ENCODE assay signal across 8 mouse cellular contexts in the genomic region with DNA sequence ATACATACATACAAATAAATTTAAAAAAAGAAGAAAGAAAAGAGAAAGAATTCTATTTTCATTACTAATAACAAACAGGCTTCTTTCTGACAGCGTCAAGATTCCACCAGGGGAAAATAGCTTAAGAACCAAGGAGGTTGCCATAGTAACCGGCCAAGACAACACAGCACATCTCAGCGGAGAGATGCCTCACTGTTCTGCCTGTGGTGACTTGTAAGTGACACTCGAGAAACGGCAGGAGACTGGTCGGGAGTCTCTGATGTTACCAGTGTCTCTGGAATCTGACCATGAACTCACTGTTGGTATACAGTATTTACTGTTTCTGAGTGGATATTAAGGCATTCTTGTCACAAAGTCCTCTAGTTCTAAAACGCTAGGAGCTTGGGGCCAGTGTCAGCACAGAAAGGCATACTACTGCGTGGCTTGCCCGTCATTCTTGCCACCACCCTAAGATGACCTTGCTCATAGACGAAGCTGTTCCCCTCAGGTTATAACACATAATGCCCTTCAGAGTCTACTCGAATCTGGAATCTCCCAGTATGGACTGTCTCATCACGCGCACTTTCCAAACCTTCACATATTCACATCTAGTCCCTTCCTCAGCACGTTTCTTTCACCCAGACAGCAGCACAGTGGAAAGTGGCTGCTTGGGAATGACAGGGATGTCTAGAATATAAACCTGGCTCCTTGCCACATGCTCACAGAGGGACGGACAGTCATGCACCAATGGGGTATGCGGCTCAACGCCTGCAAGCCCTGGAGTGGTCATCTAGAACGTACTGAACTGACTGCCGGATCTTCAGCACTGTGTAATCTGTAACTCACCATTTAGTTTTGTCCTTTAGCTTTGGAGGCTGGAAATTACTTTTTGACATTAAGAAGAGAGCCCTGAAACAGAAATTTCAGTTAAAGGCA. TPM values are rescaled to one million over a fixed set of nuclear protein-coding genes. Genes with fewer than 3 reads are reported as not detected.
DNase-seq lines count a peak whose midpoint lies in the region; ATAC-seq lines count a peak whose summit lies in the region.
"Had no signal": no experiment of that assay in that cellular context is flagged by ENCODE, and none has a peak within 500 bp of the region (broad histone marks: within the 10 kb centered on the region; RNA-seq: fewer than 3 reads in every experiment).

No protein-coding gene starts in this region.

- peaks cover 42% of the 10 kb centered on the region for H3K36me3 ChIP-seq in lung, embryonic 15.5 days
- peaks cover 51% of the 10 kb centered on the region for H3K36me3 ChIP-seq in embryonic facial prominence, embryonic 12.5 days
- H3K36me3 ChIP-seq in hindbrain, embryonic 14.5 days (replicated peaks; ENCODE audit: control insufficient read depth, insufficient read depth), result peaks cover 71% of the 10 kb centered on the region

- no peak overlapping the region for H3K27ac ChIP-seq in lung, embryonic 15.5 days
- peak overlapping the region; percentile 31; the same call in 1 of the 2 replicates for H3K27ac ChIP-seq in embryonic facial prominence, embryonic 12.5 days
- H3K27ac ChIP-seq in hindbrain, embryonic 14.5 days, result peak overlapping the region; percentile 67; the same call in 1 of the 2 replicates
- H3K27ac ChIP-seq: liver, embryonic 13.5 days had no signal

- 63% methylated on average over 19 of the region's 19 CpGs for WGBS in lung, embryonic 15.5 days
- WGBS in embryonic facial prominence, embryonic 12.5 days, result 71% methylated on average over 19 of the region's 19 CpGs
- WGBS in hindbrain, embryonic 14.5 days, result 48% methylated on average over 19 of the region's 19 CpGs

- peak; percentile 42; the same call in 1 of the 2 replicates for ATAC-seq in lung, embryonic 15.5 days (ENCODE audit: borderline replicate concordance, extremely low read depth, low FRiP score, low TSS enrichment)
- no peak for ATAC-seq in embryonic facial prominence, embryonic 12.5 days (ENCODE audit: insufficient number of reproducible peaks, insufficient read depth, low FRiP score, low TSS enrichment)
- ATAC-seq in hindbrain, embryonic 14.5 days (ENCODE audit: low FRiP score), result peak; percentile 68; the same call in 1 of the 2 replicates

- no peaks in the 10 kb centered on the region for H3K4me1 ChIP-seq in lung, embryonic 15.5 days
- H3K4me1 ChIP-seq in embryonic facial prominence, embryonic 12.5 days, result no peaks in the 10 kb centered on the region
- H3K4me1 ChIP-seq in hindbrain, embryonic 14.5 days (replicated peaks; ENCODE audit: control insufficient read depth, insufficient read depth, low read length), result peaks cover 14% of the 10 kb centered on the region; the same call in 1 of the 2 replicates

- H3K4me3 ChIP-seq in lung, embryonic 15.5 days, result no peak overlapping the region
- no peak overlapping the region for H3K4me3 ChIP-seq in embryonic facial prominence, embryonic 12.5 days
- H3K4me3 ChIP-seq in hindbrain, embryonic 14.5 days (replicated peaks; ENCODE audit: low read length), result no peak overlapping the region
- H3K4me3 ChIP-seq: liver, embryonic 13.5 days had no signal

- H3K4me2 ChIP-seq in lung, embryonic 15.5 days, result no peak overlapping the region
- no peak overlapping the region for H3K4me2 ChIP-seq in embryonic facial prominence, embryonic 12.5 days (replicated peaks)
- no peak overlapping the region for H3K4me2 ChIP-seq in hindbrain, embryonic 14.5 days (replicated peaks)
- H3K4me2 ChIP-seq: liver, embryonic 13.5 days had no signal

- no peaks in the 10 kb centered on the region for H3K27me3 ChIP-seq in lung, embryonic 15.5 days
- no peaks in the 10 kb centered on the region for H3K27me3 ChIP-seq in embryonic facial prominence, embryonic 12.5 days
- H3K27me3 ChIP-seq in hindbrain, embryonic 14.5 days (ENCODE audit: control insufficient read depth, insufficient read depth, low read length), result no peaks in the 10 kb centered on the region
- H3K27me3 ChIP-seq: liver, embryonic 13.5 days had no signal

- no peak for DNase-seq in lung, postnatal 4 days
- peak; percentile 77 for DNase-seq in hindbrain, embryonic 14.5 days (ENCODE audit: low spot score)
- peak; percentile 33 for DNase-seq in retina, embryonic 14.5 days (ENCODE audit: low spot score)
- no peak for DNase-seq in cerebellum, adult 9-10 months
- DNase-seq in kidney, postnatal 4 days, result no peak
- DNase-seq: liver, embryonic 13.5 days had no signal

- H3K9ac ChIP-seq in lung, embryonic 15.5 days, result no peak overlapping the region
- no peak overlapping the region for H3K9ac ChIP-seq in embryonic facial prominence, embryonic 12.5 days
- no peak overlapping the region for H3K9ac ChIP-seq in hindbrain, embryonic 14.5 days
- H3K9ac ChIP-seq: liver, embryonic 13.5 days had no signal

- H3K9me3 ChIP-seq in lung, embryonic 15.5 days, result no peaks in the 10 kb centered on the region
- no peaks in the 10 kb centered on the region for H3K9me3 ChIP-seq in embryonic facial prominence, embryonic 12.5 days
- H3K9me3 ChIP-seq in hindbrain, embryonic 14.5 days (ENCODE audit: control insufficient read depth, low read length), result no peaks in the 10 kb centered on the region
- H3K9me3 ChIP-seq: liver, embryonic 13.5 days had no signal

RNA-seq across cellular contexts. Expression of gene Atl1, which starts 48.6 kb away (rescaled TPM):
- 3.0 and 3.3 TPM in 2 replicates for polyA plus RNA-seq in lung, embryonic 15.5 days (2015; fragmentation: Nextera tagmentation; extraction: Ambion mirVana)
- 9.4 and 14.2 TPM in 2 replicates for polyA plus RNA-seq in embryonic facial prominence, embryonic 12.5 days (2016; fragmentation: Nextera tagmentation; extraction: Ambion mirVana)
- polyA plus RNA-seq in hindbrain, embryonic 14.5 days (2014; fragmentation: Nextera tagmentation; extraction: Ambion mirVana), result 147 and 159 TPM in 2 replicates

RNA-seq across cellular contexts. Expression of gene Map4k5, which starts 49.2 kb away (rescaled TPM):
- polyA plus RNA-seq in lung, embryonic 15.5 days (2015; fragmentation: Nextera tagmentation; extraction: Ambion mirVana), result 34.2 and 35.6 TPM in 2 replicates
- polyA plus RNA-seq in embryonic facial prominence, embryonic 12.5 days (2016; fragmentation: Nextera tagmentation; extraction: Ambion mirVana), result 48.7 and 49.2 TPM in 2 replicates
- 37.3 and 37.7 TPM in 2 replicates for polyA plus RNA-seq in hindbrain, embryonic 14.5 days (2014; fragmentation: Nextera tagmentation; extraction: Ambion mirVana)

RNA-seq across cellular contexts. Expression of gene Cdkl1, which starts 52.7 kb away (rescaled TPM):
- 1.4 and 1.6 TPM in 2 replicates for polyA plus RNA-seq in lung, embryonic 15.5 days (2015; fragmentation: Nextera tagmentation; extraction: Ambion mirVana)
- polyA plus RNA-seq in embryonic facial prominence, embryonic 12.5 days (2016; fragmentation: Nextera tagmentation; extraction: Ambion mirVana), result 0.92 and 1.3 TPM in 2 replicates
- polyA plus RNA-seq in hindbrain, embryonic 14.5 days (2014; fragmentation: Nextera tagmentation; extraction: Ambion mirVana), result 10.6 TPM in 2 replicates

Comparison
In these comparisons a context has a peak if more than half of its experiments do, and no peak if none do; other contexts are left out.
1. DNase-seq: peak in hindbrain, embryonic 14.5 days (single experiment) and retina, embryonic 14.5 days (single experiment); none in lung, postnatal 4 days (0 of 2), cerebellum, adult 9-10 months (single experiment) and kidney, postnatal 4 days (0 of 2).